Mouse (Mus musculus) liver, embryonic 14.5 days (tissue): ENCODE measurements at regions not wholly inside any gene's neighbourhood (a gene's known extent, or its start where the extent isn't known, plus 50 kb on each side); places are given as distances from the start of the nearest gene placed in this dataset.

Source experiments
- CTCF ChIP-seq: IDR thresholded peaks from 2 replicates; pipeline ENCODE4 v1.5.1; 2016; ENCODE audit warnings: antibody characterized with exemption, low read depth, control low read depth
- EP300 ChIP-seq: IDR thresholded peaks from 2 replicates; pipeline ENCODE4 v1.6.1; 2016; ENCODE audit warnings: antibody characterized with exemption, low read depth

DNA sequence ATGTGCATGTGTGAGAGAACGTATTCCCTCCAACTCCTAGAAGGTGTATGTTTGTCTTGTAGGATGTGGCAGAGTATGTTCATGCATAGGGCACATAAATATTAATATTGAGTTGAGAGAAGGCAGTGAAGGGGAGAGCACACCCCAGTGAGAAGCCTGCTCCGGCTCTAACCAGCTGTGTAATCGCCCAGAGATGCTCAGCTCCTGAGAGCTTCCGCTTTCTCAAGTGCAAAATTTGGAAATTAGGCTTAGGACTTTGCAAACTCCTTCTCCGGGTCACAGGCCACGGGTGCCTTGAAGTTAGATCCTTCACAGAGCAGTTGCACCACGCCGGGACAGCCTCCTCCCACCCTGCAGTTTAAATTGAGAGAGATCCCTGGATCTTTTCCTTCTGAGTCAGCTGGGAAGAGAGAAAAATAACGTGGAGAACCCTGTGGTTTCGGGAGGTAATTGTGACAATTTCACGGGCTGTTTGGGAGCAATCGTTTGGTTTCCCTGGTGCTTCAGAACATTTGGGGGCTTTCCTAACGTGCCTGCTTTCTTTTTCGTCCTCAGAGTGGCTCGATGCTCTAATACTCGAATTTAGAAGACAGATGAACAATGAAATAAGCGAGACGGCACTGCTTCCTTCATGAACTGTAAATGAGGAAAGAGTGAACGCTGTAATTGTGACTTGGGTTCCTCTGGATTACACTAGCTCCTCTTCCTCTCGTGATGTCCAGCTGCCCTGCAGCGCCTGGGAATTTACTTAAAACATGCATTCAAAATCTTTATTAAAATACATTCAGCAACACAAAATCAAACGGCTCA, 263.0 kb upstream of the Adamts16 start:
- TF ChIP-seq CTCF (no peak), EP300 (no peak)
